Mouse (Mus musculus) lung, adult 2 months (tissue): ENCODE data around the gene Atr.
A peak's percentile ranks its signal among the peaks of the same experiment; 100 is the strongest.

ENCODE experiments used
- CTCF ChIP-seq: fragments of 200-500 bp; IDR thresholded peaks from 2 replicates; pipeline ENCODE4 v1.5.1; 2011; ENCODE audit warnings: mild to moderate bottlenecking, low read length, control low read depth; ENCODE audit not compliant: insufficient read depth
- POLR2A ChIP-seq: fragments of 200-500 bp; IDR thresholded peaks from 2 replicates; pipeline ENCODE4 v1.6.1; 2011; ENCODE audit warnings: low read depth, mild to moderate bottlenecking, control low read depth, low read length, borderline replicate concordance; ENCODE audit errors: extremely low read depth

DNA sequence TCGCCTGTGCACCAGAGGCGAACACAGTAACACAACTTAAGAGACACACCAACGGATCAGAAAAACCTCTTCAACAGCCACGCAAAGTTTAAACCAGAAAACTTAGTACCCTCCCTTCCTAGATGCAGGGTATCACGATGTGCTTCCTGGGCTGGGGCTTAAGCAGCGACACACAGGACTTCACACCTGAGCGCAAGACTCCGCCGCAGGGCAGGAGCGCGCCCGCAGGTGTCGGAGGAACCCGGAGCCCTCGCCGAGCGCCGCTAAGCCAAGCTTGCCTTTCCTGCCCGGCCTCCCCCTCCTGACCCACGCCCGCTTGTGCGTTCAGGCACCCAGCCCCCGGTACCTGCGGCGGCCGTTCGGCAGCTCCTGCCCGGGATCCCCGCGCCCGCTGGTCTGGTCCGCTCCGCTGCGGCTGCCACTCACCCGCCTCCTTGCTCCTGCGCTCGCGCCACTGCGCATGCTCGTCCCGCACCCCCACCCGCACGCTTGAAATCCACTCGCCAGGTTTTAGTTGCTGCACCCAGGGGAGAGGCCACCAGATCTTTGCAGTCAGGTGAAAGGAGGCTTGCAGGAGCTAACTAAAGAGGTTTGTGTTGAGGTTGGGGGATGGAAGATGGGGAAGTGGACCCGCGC is 12.5 kb upstream of the Atr start, which contains the start of gene Pls1:
- TF ChIP-seq POLR2A (0 out of 2 replicates have a peak, but pooled peaks have one; percentile 15), CTCF (no peak)
